Mouse (Mus musculus) cerebellum, adult 2 months (tissue): Measurements from ENCODE around the gene Slfnl1. TPM values are rescaled to one million over a fixed set of nuclear protein-coding genes. Genes with fewer than 3 reads are reported as not detected.

Experiments used
- DNase-seq, 2 experiments: peaks; one replicate each; pipeline ENCODE4 v3.0.0; 2021
- H3K27ac ChIP-seq: fragments of 200-500 bp; 2 replicates; pipeline ENCODE4 v1.5.1; 2012; ENCODE audit warnings: low read length, control low read depth, inconsistent platforms; ENCODE audit not compliant: insufficient read depth
- H3K27me3 ChIP-seq: fragments of 200-500 bp; 2 replicates; pipeline ENCODE4 v1.6.1; 2012; ENCODE audit warnings: inconsistent platforms, mild to moderate bottlenecking, low read length, moderate library complexity; ENCODE audit not compliant: control insufficient read depth, insufficient read depth
- H3K4me1 ChIP-seq: fragments of 200-500 bp; 2 replicates; pipeline ENCODE4 v1.6.1; 2011; ENCODE audit warnings: low read length; ENCODE audit not compliant: control insufficient read depth, insufficient read depth
- H3K4me3 ChIP-seq: fragments of 200-500 bp; replicated peaks from 2 replicates; pipeline ENCODE3; 2011; ENCODE audit warnings: mild to moderate bottlenecking, low read depth, low read length, control low read depth; ENCODE audit not compliant: insufficient read depth
- CTCF ChIP-seq: fragments of 200-500 bp; IDR thresholded peaks from 2 replicates; pipeline ENCODE4 v1.5.1; 2011; ENCODE audit warnings: low read depth, mild to moderate bottlenecking, control low read depth, low read length, moderate library complexity, borderline replicate concordance; ENCODE audit not compliant: insufficient read depth
- POLR2A ChIP-seq: fragments of 200-500 bp; IDR thresholded peaks from 2 replicates; pipeline ENCODE4 v1.6.1; 2011; ENCODE audit warnings: low read length, control low read depth, borderline replicate concordance; ENCODE audit not compliant: insufficient read depth
- WGBS: fragments of 180-500 bp; shearing (Covaris S2); methylation state at CpG from one replicate; pipeline ENCODE4 v1.1.7; 2018; 5-methylcytosine and 5-hydroxymethylcytosine counted together
- polyA plus RNA-seq: library from polyadenylated mRNA; depleted of rRNA; stranded (reverse); fragments of >200 nt; gene quantifications from 2 replicates; pipeline ENCODE4 v1.2.3, GENCODE M21; 2012

Gene Slfnl1
- polyA plus RNA-seq, 1 experiment: 0.31 TPM

- no peak for DNase-seq
- Histone ChIP-seq H3K4me1 (no peaks in the 10 kb centered on the region), H3K27ac (no peak overlapping the region), H3K4me3 (no peak overlapping the region), H3K27me3 (no peaks in the 10 kb centered on the region)
- 52% methylated on average over 5 of the region's 5 CpGs for WGBS
- TF ChIP-seq POLR2A (no peak), CTCF (no peak)
Observed at GRCm38 (mm10) chr4:120521761-120522160, 10.3 kb upstream of the Slfnl1 start.

- H3K27me3 ChIP-seq: no peaks in the 10 kb centered on the region
- no peak overlapping the region for H3K4me3 ChIP-seq
- WGBS: 74% methylated on average over 4 of the region's 4 CpGs
- no peak for DNase-seq
- TF ChIP-seq POLR2A (no peak), CTCF (no peak)
- no peaks in the 10 kb centered on the region for H3K4me1 ChIP-seq
- H3K27ac ChIP-seq: no peak overlapping the region
Observed at GRCm38 (mm10) chr4:120522351-120522750, 9.7 kb upstream of the Slfnl1 start.

GRCm38 (mm10) chr4:120523092-120523491 lies 8.9 kb upstream of the Slfnl1 start:
- Histone ChIP-seq H3K27me3 (no peaks in the 10 kb centered on the region), H3K4me1 (no peaks in the 10 kb centered on the region), H3K4me3 (no peak overlapping the region), H3K27ac (no peak overlapping the region)
- 94% methylated on average over 3 of the region's 3 CpGs for WGBS
- DNase-seq: no peak
- no peak for TF ChIP-seq CTCF
- TF ChIP-seq POLR2A: no peak

- no peaks in the 10 kb centered on the region for H3K4me1 ChIP-seq
- no peak overlapping the region for H3K4me3 ChIP-seq
- DNase-seq: no peak
- no peak overlapping the region for H3K27ac ChIP-seq
- no peak for TF ChIP-seq CTCF
- no peak for TF ChIP-seq POLR2A
- H3K27me3 ChIP-seq: no peaks in the 10 kb centered on the region
- 82% methylated on average over 9 of the region's 9 CpGs for WGBS
Observed at GRCm38 (mm10) chr4:120528171-120528570, 3.9 kb upstream of the Slfnl1 start.

GRCm38 (mm10) chr4:120538664-120539063 lies 6.6 kb downstream of the Slfnl1 start:
- Histone ChIP-seq H3K27ac (no peak overlapping the region), H3K4me1 (no peaks in the 10 kb centered on the region), H3K27me3 (no peaks in the 10 kb centered on the region), H3K4me3 (no peak overlapping the region)
- DNase-seq: no peak
- TF ChIP-seq CTCF (no peak), POLR2A (no peak)
- 88% methylated on average over 10 of the region's 10 CpGs for WGBS

GRCm38 (mm10) chr4:120544896-120545295 lies 12.9 kb downstream of the Slfnl1 start:
- H3K27ac ChIP-seq: no peak overlapping the region
- WGBS: 90% methylated on average over 1 of the region's 1 CpGs
- H3K4me3 ChIP-seq: no peak overlapping the region
- no peaks in the 10 kb centered on the region for H3K4me1 ChIP-seq
- H3K27me3 ChIP-seq: no peaks in the 10 kb centered on the region
- TF ChIP-seq POLR2A: no peak
- no peak for TF ChIP-seq CTCF
- DNase-seq: no peak

GRCm38 (mm10) chr4:120556592-120556991 lies 24.6 kb downstream of the Slfnl1 start:
- H3K27me3 ChIP-seq: no peaks in the 10 kb centered on the region
- DNase-seq: no peak
- no peak overlapping the region for H3K4me3 ChIP-seq
- 95% methylated on average over 6 of the region's 6 CpGs for WGBS
- H3K27ac ChIP-seq: no peak overlapping the region
- H3K4me1 ChIP-seq: no peaks in the 10 kb centered on the region
- no peak for TF ChIP-seq POLR2A
- no peak for TF ChIP-seq CTCF

- Histone ChIP-seq H3K27ac (no peak overlapping the region), H3K4me1 (no peaks in the 10 kb centered on the region), H3K27me3 (no peaks in the 10 kb centered on the region), H3K4me3 (no peak overlapping the region)
- no peak for DNase-seq
- TF ChIP-seq CTCF (no peak), POLR2A (no peak)
- 88% methylated on average over 2 of the region's 2 CpGs for WGBS
Observed at GRCm38 (mm10) chr4:120565726-120566125, 33.7 kb downstream of the Slfnl1 start.
